Mouse (Mus musculus) heart, embryonic 10.5 days (tissue): ENCODE measurements around the gene Alas2. TPM values are rescaled to one million over a fixed set of nuclear protein-coding genes. Genes with fewer than 3 reads are reported as not detected.

Experiments
- DNase-seq: peaks from one replicate; pipeline ENCODE4 v3.0.0-alpha.2; 2017; ENCODE audit warnings: low spot score
- H3K27ac ChIP-seq: fragments of 300-500 bp; sonication (generic); 2 replicates; pipeline ENCODE4 v1.5.1; 2016; ENCODE audit warnings: mild to moderate bottlenecking
- H3K27me3 ChIP-seq: fragments of 300-500 bp; sonication (generic); 2 replicates; pipeline ENCODE4 v1.6.1; 2016; ENCODE audit warnings: mild to moderate bottlenecking; ENCODE audit not compliant: poor library complexity, insufficient read depth, severe bottlenecking
- H3K36me3 ChIP-seq: fragments of 300-500 bp; sonication (generic); 2 replicates; pipeline ENCODE4 v1.6.1; 2016; ENCODE audit warnings: mild to moderate bottlenecking, moderate library complexity
- H3K4me1 ChIP-seq: fragments of 300-500 bp; sonication (generic); 2 replicates; pipeline ENCODE4 v1.6.1; 2016; ENCODE audit warnings: mild to moderate bottlenecking
- H3K4me3 ChIP-seq: fragments of 300-500 bp; sonication (generic); 2 replicates; pipeline ENCODE4 v1.5.1; 2016; ENCODE audit warnings: mild to moderate bottlenecking, moderate library complexity
- H3K9me3 ChIP-seq: fragments of 300-500 bp; sonication (generic); 2 replicates; pipeline ENCODE4 v1.6.1; 2016; ENCODE audit warnings: mild to moderate bottlenecking, moderate library complexity
- WGBS: fragments of 180-500 bp; shearing (Covaris S2); methylation state at CpG from one replicate; pipeline ENCODE4 v1.1.7; 2016; 5-methylcytosine and 5-hydroxymethylcytosine counted together
- microRNA-seq: library from miRNA; unstranded; fragments of <30 nt; microRNA quantifications from one replicate; pipeline ENCODE4, GENCODE M21; 2017
- polyA plus RNA-seq: library from polyadenylated mRNA; unstranded; fragments of >200 nt; fragmentation: Nextera tagmentation; extraction: Ambion mirVana; gene quantifications from 2 replicates; pipeline ENCODE4 v1.2.1, GENCODE M21; 2016

The Alas2 gene
- polyA plus RNA-seq, 1 experiment from 2014 or later, result 143 TPM

DNA sequence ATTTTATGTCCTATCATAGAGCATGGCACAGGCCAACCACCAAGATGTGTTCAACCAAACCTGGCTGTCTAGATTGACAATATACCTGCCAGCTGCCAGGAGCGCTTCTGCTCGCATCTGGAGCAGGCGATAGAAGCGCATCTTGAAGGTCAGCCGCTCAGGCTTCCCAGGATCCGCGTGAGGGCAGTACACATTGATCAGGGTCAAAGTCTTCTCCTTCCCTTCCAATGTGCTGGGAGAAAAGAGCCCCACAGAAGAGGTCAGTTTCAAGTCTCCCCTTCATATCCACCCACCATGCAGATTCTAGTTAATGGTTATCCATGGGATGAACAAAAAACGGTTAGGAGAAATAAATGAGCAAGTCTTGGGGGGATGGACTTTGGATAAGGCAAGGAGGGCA is 37.9 kb downstream of the Alas2 start:
- no peak overlapping the region for H3K4me3 ChIP-seq
- DNase-seq, result no peak
- H3K27me3 ChIP-seq, result no peaks in the 10 kb centered on the region
- 90% methylated on average over 8 of the region's 8 CpGs for WGBS
- no peak overlapping the region for H3K27ac ChIP-seq
- H3K4me1 ChIP-seq, result no peaks in the 10 kb centered on the region
- no peaks in the 10 kb centered on the region for H3K9me3 ChIP-seq
- H3K36me3 ChIP-seq, result peaks cover 37% of the 10 kb centered on the region

DNA sequence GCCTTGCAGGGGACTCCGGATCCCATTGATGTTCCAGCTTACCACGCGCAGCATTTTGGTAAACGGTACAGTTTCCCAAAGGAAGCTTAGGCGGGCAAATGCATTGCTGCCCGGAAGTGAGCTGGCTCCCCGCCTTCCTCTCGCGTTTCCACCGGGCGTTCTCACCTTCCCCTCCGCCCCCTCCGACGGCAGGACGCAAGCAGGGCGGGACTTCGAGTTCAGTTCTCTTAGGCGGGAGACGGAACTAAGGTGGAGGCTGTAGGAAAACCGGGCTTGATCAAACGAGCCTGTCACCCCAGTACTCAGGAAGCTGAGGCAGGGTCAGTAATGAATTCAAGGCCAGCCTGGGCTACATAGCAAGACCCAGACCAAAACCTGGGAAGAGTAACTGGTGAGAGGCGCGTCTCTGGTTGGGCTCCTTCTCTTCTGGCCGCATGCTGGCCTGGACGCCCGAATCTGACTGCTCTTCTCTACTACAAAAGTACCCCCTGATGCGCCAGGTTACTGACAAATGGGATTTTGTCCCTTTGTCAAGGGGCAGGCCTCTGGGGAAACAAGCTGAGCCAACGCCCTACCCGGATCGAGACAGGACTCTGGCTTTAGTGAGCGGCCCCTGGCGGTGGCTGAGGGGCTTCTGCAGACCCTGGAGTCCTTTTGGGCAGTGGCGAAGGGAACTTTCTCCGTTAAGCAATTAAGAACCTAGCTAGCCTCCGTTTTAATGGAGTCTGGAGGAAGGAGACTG is 41.0 kb downstream of the Alas2 start, which contains the start of gene Pfkfb1:
Gene Pfkfb1, plus strand, starts transcription at position 207 of the 742 bp plus-strand sequence.
- peaks cover 21% of the 10 kb centered on the region for H3K36me3 ChIP-seq
- peak within 1 kb of the TSS; percentile 64 for H3K4me3 ChIP-seq
- no peaks in the 10 kb centered on the region for H3K9me3 ChIP-seq
- peak; percentile 91 for DNase-seq
- H3K27ac ChIP-seq, result peak within 1 kb of the TSS; percentile 90
- H3K27me3 ChIP-seq, result no peaks in the 10 kb centered on the region
- H3K4me1 ChIP-seq, result no peaks in the 10 kb centered on the region
- 17% methylated on average over 35 of the region's 35 CpGs for WGBS

DNA sequence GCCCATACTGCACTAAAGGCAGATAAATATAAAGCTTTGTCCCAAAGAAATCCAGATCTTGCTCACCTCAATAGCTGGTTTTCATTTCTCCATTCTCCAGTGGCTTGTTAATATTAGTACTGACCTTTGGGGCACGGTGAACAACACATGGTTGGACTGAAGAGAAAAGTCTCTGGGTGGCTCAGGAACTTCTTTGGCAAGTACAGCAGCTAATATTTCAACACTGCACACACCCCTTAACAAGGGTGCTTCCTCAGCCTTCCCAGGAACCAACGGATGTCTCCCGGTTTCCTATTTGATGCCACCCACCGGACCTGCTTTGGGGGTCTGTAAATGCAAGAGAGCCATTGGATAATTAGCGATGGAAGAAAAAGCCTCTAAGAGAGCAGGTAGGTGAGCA is 42.5 kb downstream of the Alas2 start, which contains the start of gene Apex2:
Gene Apex2, minus strand, starts transcription at position 173 of the 400 bp plus-strand sequence.
- DNase-seq, result no peak
- Histone ChIP-seq H3K4me1 (no peaks in the 10 kb centered on the region), H3K4me3 (peak within 1 kb of the TSS; percentile 64), H3K27ac (peak within 1 kb of the TSS; percentile 90; the same call in 1 of the 2 replicates), H3K27me3 (no peaks in the 10 kb centered on the region), H3K36me3 (peaks cover 13% of the 10 kb centered on the region; the same call in 1 of the 2 replicates), H3K9me3 (no peaks in the 10 kb centered on the region)
- 72% methylated on average over 5 of the region's 5 CpGs for WGBS

DNA sequence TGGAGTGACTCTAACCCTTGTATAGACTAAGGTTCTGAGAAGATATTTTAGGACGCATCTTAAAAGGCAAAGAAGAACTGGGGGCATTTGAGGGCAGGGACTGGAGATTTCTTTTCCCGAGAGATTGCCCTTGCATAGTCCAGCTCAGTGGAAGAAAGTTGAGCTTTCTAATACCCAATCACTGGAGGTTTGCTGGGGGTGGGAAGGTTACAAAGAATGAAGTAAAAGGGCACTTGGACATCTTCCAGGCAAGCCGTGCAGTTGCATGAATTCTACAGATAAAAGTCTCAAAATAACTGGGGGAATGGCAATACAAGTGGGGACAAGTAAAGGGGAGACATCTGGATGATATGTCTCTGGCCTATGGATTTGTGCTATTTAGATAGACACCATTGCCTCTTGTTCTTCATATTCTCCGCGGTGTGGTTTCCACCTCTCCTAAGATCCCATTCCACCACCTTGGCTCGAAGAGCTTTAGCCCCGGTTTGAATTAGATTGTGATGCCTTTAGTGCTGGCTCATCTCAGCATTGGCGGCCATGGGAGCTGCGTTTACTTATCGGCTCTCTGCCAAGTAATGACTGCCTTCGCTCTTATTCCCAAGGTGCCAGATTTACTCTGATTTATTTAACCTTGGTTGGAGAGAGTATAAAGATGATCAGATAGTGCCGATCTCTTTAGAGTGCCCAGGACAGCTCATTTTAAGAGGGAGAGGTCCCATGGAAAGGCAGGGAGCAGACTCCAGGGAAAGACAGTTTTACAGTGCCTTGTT is 46.3 kb downstream of the Alas2 start:
- Histone ChIP-seq H3K4me1 (no peaks in the 10 kb centered on the region), H3K27me3 (no peaks in the 10 kb centered on the region), H3K36me3 (no peaks in the 10 kb centered on the region), H3K27ac (no peak overlapping the region), H3K4me3 (no peak overlapping the region), H3K9me3 (no peaks in the 10 kb centered on the region)
- DNase-seq, result no peak
- WGBS, result 75% methylated on average over 12 of the region's 12 CpGs

DNA sequence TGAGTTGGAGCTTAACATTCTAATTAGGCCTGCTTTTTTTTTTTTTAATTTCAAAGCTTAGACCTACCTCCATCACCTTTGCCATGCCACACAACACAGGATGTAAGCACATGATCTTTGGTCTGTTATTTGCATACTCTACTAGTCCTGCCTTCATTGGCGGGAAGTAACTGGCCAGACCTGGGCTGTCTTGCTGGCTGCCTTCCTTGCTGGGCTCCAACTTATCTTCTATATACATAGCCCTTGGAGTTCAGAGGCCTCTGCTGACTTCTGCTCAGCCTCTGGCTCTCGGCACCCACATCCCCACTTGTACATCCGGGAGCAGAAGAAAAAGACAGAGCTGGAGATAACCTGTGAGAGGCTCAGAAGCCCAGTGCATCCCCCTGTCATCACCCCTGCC is 47.0 kb downstream of the Alas2 start:
- H3K27ac ChIP-seq, result 0 out of 2 replicates have a peak overlapping the region, but pooled peaks have one; percentile 42
- no peaks in the 10 kb centered on the region for H3K4me1 ChIP-seq
- no peaks in the 10 kb centered on the region for H3K9me3 ChIP-seq
- peak; percentile 74 for DNase-seq
- no peak overlapping the region for H3K4me3 ChIP-seq
- H3K36me3 ChIP-seq, result no peaks in the 10 kb centered on the region
- no peaks in the 10 kb centered on the region for H3K27me3 ChIP-seq
- WGBS, result 56% methylated on average over 3 of the region's 3 CpGs

DNA sequence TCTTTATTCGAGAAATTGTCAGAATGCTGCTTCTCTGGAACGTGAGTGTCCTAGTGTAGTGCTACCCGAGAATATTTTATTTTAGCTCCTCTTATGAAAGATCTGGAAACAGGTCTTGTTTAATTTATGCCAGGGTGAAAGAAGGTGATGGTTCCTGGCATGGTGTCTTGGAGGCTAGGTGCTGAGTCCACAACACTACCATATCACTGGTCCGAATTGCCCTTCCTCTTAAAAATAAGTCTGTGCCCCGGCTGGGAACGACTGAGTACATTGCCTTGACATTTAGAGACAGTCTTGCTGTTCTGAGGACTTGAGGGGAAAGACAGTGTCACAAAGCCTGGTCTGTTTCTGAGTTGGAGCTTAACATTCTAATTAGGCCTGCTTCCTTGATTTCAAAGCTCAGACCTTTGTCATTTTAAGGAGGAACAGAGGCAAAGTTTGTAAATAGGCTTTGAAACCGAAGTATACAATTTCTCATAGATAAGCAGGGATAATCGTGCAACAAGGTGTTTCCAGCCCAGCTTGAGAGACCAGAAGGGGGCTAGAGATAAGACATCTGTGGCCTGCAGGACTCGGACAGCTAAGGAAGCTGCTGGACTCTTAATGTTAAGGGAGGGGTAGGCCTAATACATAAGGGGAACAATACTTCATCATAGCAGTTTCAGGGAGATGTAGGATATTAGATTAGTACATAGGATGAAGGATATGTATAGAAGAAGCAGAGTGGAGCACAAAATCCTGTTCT is 48.0 kb downstream of the Alas2 start:
- no peaks in the 10 kb centered on the region for H3K36me3 ChIP-seq
- no peak overlapping the region for H3K4me3 ChIP-seq
- no peaks in the 10 kb centered on the region for H3K9me3 ChIP-seq
- peak; percentile 76 for DNase-seq
- 66% methylated on average over 9 of the region's 9 CpGs for WGBS
- H3K27me3 ChIP-seq, result no peaks in the 10 kb centered on the region
- H3K27ac ChIP-seq, result peak overlapping the region; percentile 42; the same call in 1 of the 2 replicates
- H3K4me1 ChIP-seq, result no peaks in the 10 kb centered on the region

DNA sequence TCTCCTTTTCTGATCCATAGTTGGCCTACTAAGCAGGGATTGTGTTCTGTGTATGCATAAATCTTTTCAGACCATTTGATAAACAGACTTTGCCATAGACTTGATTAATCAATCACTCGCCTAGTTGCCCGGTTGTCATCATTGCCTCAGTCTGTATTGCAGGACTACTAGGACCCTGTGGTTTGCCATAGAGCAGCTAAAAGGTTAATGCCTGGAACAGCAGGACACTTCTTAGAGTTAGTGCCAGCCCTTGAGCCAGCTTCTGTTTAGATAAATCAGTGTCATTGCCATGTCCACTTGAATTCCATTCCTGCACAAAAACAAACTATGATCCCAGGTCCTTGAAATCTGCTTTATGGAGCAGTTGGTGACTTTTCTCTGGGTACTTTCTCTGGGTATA is 51.7 kb downstream of the Alas2 start:
- no peaks in the 10 kb centered on the region for H3K4me1 ChIP-seq
- 70% methylated on average over 2 of the region's 2 CpGs for WGBS
- no peaks in the 10 kb centered on the region for H3K27me3 ChIP-seq
- H3K36me3 ChIP-seq, result no peaks in the 10 kb centered on the region
- DNase-seq, result no peak
- no peak overlapping the region for H3K27ac ChIP-seq
- H3K4me3 ChIP-seq, result no peak overlapping the region
- no peaks in the 10 kb centered on the region for H3K9me3 ChIP-seq

Small RNAs within 50 kb of the gene (microRNA-seq; reads per million reads assigned to microRNA genes)
- gene Mir3620, result not detected

Other genes with a start within 250 kb of the Alas2 start
- gene Tmem29, start 88.2 kb upstream of the Alas2 start, polyA plus RNA-seq, result 23.9 and 30.0 TPM in 2 replicates
- gene Pfkfb1, start 40.9 kb downstream of the Alas2 start, polyA plus RNA-seq, result 10.1 and 13.2 TPM in 2 replicates
- 22.1 and 28.4 TPM in 2 replicates for gene Apex2, start 42.5 kb downstream of the Alas2 start, polyA plus RNA-seq
- 31.0 and 32.1 TPM in 2 replicates for gene Tro, start 110.2 kb downstream of the Alas2 start, polyA plus RNA-seq